Mouse (Mus musculus) left cerebral cortex, adult 11 months (tissue): Measurements from ENCODE around the gene Calcoco1.
A peak's percentile ranks its signal among the peaks of the same experiment; 100 is the strongest.
"Not testable (repeated sequence)": the region's sequence is repeated elsewhere in the genome, so short reads cannot be mapped to it uniquely, and the experiment has no call there.

ENCODE experiments used
- DNase-seq: peaks from one replicate; pipeline ENCODE4 v3.0.0; 2022; ENCODE audit warnings: low spot score

Gene Calcoco1

DNA sequence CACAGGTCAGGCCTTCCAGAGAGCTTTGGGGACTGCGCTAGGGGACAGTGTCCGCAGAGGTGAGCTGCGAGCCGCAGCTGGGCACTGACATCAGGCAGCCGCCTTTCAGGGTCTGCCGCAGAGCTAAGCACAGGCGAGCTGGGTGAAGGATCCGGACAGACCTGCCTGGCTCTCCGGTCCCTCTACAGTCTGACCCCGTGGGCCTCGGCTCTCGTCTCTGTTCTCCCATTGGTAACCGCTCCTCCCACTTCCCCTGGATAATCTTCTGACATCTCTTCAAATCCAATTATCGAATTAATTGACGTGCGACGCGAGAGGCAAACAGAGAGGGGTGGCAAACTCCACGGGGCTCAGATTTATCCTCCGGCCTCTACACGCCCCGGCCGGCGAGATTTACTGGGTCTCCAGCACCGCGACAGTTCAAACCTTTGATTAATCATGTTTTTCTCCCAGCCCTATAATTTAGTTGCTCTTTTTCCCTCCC, 29.6 kb downstream of the Calcoco1 start:
- no peak for DNase-seq

DNA sequence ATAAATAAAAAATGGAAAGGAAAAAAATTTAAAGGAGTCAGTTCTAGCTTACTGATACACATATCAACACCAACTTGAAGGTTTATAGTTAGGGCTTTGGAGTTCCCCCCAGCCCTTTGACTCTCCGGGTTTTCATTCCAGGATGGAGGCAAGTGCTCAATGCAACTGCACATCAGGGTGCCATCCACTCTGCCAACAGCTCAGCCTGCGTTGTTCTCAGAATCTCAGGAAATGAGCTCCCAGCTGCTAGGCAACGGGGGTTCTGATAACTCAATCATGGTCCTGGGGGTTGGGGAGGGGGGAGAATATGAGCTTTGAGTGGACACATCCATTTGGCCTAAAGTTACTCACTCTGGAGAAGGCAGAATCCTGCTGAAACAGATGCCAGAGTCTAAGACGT, 36.2 kb downstream of the Calcoco1 start:
- DNase-seq: no peak

DNA sequence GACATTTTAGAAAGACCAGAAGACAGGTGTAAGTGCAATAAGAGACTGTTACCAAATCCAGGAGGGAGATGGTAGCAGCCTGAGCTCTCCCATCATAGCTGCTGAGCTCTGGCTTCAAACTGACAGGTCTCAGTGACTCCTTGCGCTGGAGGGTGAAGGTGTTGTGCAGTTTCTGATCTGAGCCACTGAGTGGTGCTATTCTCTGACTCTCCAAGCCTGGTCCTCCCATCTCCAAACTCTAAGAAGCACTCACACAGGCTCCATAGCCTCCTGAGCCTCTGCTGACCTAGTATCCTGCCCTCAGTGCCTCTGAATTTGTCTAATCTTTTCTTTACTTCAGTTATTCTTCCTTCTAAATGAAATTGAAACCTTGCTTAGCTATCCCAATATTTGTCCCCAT, 38.3 kb downstream of the Calcoco1 start:
- no peak for DNase-seq

DNA sequence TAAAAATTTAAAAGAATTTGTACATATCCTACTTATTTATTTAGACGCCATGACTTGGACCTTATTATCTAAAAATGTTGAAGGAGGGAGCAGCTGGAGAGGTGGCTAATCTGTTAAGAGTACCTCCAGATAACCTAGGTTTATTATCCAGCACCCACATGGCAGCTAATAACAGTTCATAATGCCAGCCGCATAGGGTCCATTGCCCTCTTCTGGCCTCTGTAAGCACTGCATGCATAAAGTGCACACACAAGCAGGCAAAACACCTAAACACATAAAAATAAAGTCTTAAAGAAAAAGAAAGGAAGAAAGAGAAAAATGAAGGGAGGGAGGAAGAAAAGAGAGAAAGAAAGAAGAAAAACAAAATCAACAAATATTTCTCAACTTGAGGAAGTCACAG, 45.6 kb downstream of the Calcoco1 start:
- DNase-seq: no peak

DNA sequence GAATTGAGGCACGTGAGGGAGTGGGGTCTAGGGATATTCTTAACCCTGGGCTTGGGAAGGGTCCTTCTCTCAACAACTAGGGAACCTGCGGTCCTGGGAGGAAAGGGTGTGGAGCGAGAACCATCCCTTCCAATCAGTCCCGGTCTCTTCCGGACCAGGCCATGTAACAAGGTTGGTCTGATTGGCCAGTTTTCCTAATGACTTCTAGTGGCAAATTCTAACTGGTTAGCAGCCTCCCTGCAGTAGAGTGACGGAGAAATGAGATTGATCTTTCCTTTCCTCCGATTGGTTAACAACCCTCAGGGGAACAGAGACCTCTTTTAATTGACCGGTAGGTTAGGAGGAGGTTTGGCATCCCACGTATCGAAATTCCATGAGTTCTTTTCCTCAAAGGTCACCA, 48.4 kb downstream of the Calcoco1 start:
- peak; percentile 75 for DNase-seq

DNA sequence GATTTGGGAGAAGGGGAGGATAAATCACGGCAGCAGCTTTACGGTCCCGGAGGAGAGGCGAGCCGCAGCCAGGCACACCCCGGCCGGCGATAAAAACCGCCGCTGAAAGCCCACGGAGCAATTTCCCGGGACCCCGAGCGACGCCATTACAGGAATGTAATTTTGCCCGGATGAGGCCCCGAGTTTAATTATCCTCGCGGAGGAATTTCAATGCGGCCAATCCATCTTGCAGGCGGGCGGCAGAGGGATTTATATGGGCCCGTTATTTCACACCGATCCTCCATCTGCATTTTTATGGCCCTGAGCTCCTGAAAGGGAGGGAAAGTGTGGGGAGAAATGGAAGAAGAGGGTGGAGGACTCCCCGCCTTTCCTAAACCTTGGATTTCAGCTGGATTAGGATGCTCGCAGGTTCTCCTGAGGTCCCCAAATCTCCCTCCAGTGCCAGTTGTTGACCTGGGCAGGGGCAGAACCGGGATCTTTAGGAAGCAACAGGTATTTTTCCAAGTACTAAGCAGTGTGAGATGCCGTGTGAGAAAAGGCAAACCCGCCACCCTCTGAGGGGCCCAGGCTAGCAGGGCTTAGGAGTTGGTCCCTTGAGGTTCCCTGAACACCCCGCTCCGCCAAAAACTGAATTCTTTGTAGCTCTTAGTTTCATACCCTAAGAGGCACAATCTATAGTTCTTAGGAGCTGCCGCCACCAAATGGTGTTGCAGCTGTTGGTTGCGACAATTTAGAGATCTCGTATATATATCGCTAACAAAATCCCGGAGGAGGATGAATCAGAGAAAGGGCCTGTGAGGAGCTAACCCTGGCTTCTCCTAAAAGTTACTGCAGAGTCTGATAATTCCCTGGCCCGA, 49.5 kb downstream of the Calcoco1 start, which contains the start of gene Atp5g2:
Gene Atp5g2, minus strand, starts transcription at position 138 of the 857 bp plus-strand sequence.
- DNase-seq: no peak

DNA sequence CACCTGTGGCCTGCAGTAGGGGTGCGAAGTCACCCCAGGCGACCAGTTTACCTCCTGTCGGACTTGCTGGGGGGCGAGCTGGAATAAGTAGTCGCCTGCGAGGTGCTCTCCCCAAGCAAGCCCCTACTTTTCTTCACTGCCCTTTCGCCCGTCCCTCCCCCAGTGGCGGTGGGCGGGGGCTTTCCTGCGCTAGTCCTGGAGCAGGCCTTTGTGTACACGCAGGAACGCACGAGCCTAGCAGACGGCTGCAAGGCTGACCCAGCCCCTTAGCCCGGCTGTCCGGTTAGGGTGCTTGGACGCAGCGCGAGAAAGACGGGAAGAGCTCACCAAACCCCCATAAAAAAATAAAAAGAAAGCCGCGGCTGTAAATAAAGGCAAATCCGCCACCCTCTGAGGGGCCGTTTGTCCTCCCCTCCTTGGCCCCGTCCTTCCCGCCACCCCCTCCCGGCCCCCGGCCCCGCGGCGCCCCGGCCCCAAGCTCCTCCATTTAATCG, 50.2 kb downstream of the Calcoco1 start:
- DNase-seq: peak; percentile 44

DNA sequence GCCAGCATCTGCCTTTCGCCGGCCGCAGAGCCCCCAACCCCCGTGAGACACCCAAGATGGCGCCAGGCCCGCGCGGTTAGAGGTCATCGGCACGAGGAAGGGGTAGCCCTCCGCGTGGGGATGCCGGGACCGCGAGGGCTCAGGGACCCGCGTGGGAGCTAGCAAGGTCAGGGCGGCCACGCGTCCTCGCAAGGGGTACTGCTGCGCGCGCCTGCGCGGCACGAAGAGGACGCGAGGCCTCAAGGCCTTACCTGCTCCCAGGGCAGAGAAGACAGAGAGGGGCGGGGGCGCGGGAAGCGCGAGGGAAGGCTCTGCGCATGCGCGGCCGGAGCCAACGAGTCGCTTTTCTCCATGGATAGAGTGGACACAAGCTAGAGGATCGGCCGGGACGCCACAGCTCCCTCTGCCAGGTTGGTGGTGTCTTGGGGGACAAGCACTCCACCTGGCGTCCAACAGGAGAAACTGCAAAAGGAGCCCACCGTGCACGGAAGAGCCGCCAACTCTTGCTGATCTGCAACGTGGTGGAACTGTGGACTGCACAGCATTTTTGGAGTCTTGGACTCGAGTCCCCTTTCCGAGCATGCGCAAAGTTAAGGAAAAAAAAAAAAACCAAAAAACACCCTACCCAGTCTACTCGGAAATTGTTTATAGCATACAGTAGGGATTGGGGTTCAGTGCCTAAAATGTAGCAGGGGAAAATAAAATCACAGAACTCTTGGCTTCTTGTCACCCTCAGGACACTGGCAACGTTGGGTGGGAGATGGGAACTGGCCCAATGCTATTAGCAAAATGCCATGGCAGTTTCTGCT, 51.0 kb downstream of the Calcoco1 start:
- peak; percentile 96 for DNase-seq

DNA sequence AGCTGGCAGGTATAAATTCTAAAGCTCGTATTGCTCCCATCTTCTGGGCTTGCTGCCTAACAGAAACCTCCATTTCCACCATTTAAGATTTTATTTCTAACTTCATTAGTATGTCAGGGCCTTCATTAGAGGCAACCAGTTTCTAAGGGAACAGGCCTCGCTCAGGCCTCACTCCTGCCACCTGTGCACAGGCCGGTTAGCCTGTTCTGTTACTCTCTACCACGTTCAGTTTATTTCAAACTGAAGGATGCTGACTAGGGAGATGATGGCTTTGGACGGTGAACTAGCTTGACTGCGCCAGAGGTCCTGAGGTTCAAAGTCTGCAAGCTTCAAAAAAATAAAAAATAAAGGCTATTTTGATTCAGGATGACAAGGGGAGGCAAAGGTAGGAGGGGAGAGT, 51.7 kb downstream of the Calcoco1 start:
- DNase-seq: no peak

DNA sequence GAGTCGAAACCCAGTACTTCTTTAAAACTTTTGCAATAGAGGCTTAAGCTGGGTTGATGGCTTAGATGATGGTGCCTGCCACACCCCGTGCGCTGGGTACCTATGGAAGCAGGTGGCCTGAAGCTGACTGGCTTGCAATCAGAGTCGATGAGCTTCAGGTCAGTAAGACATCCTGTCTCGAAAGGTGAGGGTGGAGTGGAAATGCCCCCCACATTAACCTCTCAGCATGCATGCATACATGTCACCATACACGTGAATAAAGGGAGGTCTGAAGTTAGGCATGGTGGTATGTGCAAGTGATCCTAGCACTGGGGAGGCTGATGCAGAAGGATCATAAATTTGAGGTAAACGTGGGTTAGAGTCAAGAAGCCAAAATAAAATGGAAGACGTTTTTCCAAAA, 52.4 kb downstream of the Calcoco1 start:
- DNase-seq: no peak

DNA sequence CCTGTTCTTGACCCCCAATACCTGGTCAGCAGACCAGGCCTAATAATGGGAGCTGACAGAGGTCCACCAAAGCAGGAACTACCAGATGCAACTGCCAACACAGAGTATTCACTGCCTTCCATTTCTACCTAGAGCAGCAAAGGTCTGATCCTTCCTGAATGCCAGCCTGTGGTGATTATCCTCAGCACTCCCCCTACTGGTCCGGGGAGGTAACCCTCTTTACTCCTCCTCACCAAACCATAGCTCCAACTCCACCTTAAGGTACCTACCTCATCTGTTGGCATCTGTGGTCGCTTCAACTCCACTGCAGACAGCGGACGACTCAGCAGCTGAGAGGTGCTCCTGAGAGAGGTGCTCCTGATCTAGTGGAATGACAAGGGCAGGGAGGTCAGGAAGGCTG, 56.5 kb downstream of the Calcoco1 start:
- DNase-seq: no peak

DNA sequence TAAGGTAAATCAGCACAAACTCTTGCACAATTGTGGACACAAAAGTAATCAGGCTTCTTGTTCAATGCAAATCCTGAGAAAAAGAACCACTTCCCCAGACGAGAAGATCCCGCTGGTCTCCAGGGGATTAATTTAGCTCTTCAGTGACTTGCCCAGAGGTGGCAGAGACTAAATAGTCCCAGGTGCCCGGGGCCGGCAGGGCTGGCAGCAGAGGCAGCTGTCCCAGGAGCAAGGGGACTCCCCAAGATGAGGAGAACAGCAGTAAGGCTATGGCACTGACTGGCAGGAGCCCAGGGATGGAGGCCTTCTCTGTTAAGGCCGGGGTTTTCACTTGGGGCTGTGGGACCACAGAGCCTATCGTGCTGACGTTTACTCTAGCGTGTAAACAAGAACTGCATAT, 58.2 kb downstream of the Calcoco1 start:
- no peak for DNase-seq

DNA sequence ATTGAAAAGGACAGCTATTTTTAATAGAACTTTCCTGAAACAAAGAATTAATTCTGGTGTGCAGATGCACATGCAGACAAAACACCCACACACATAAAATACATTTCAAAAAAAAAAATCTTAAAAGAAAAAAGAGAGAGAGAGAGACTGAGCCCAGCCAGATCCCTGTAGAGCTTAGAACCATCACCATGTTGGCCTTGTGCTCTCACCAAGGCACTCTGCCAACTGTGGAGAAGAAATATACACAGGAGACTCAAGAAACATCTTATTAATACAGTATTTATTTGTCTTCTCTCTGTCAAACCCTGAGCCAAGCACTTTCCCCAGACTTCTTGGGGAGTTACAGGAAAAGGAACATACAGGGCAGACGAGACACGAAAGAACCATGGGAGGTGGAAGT, 59.4 kb downstream of the Calcoco1 start:
- not testable (repeated sequence) for DNase-seq

DNA sequence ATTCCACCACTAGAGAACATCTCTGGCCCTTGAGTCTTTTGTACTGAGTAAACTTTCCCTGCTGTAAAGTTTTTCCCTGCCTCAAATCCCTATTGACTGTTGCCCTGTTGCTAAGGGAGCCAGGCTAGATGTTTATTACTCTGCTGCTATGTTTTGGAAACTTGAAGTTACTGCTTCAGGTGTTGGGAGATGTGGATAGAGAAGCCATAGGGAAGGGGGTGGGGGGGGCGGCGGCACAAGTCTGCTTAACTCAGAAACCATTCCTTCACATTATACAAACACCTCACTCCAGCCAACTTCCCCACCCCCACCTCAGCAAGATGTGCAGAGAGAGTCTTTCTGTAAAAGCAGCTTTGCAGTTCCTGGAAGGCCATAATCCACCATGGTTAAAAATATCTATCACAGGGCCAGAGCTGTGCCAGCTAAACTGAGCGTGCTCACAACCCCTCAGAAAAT, 64.0 kb downstream of the Calcoco1 start:
- no peak for DNase-seq
